Mouse (Mus musculus): ENCODE measurements at regions not wholly inside any gene's neighbourhood (a gene's known extent, or its start where the extent isn't known, plus 50 kb on each side); places are given as distances from the start of the nearest gene placed in this dataset.

DNA sequence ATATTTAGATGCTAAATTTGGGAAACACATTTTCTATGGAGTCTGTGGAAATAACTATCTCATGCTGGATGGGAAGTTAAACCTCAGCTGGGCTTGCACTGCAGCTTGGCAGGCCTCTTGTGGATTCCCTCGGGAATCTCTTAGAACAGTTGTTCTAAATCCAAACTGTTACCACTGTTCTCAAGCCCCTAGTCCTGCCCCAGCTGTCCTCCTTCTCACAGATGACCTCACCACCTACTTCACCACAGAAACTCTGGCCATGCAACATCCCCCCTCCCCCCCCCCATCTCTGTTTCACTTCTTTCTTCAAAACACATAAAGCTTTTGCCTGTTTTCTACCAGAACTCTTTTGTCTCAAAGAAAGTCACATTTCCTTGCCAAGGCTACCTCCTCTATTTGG is 136.6 kb upstream of the Wdr44 start:
- TF ChIP-seq CTCF (IDR thresholded peaks at IDR 0.05), result no peak
- H3K27ac ChIP-seq, result peak overlapping the region; percentile 17; the same call in 1 of the 2 replicates
- intact Hi-C loops (cut with DNase I), result loop anchor here (10.0 kb wide), 1 partner anchor 231 kb away; no protein-coding TSS in a partner anchor
- peak; percentile 52 for DNase-seq
- H3K4me3 ChIP-seq, result no peak overlapping the region

DNA sequence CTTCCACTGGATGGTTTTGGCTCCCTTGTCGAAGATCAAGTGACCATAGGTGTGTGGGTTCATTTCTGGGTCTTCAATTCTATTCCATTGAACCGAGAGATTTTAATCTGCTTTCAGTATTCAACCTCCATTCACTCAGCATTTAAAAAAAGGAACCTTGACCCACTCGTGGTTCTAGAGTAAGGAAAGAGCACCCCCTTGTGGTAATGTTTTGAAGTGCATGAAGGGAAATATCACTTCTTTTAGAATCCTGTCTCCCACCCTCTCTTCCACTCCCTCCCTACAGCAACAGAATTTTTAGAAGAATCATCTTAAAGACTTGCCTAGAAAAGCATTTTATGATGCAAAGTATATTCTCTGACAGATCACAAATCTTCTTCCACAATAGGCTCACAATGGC is 127.3 kb upstream of the Wdr44 start:
- intact Hi-C loops (cut with DNase I), result no loop called here
- peak; percentile 72 for TF ChIP-seq CTCF (IDR thresholded peaks at IDR 0.05)
- H3K4me3 ChIP-seq, result no peak overlapping the region
- H3K27ac ChIP-seq, result no peak overlapping the region
- no peak for DNase-seq
